Mouse (Mus musculus) bone marrow macrophage, adult 2 months (primary cell): ENCODE data around the gene Ctsd.

Source experiments
- CTCF ChIP-seq: IDR thresholded peaks from 2 replicates; pipeline ENCODE4 v1.5.1; 2012; ENCODE audit warnings: low read depth, mild to moderate bottlenecking, low read length, moderate library complexity
- POLR2A ChIP-seq: IDR thresholded peaks from 2 replicates; pipeline ENCODE4 v1.6.1; 2012; ENCODE audit warnings: mild to moderate bottlenecking, low read depth, low read length, borderline replicate concordance

DNA sequence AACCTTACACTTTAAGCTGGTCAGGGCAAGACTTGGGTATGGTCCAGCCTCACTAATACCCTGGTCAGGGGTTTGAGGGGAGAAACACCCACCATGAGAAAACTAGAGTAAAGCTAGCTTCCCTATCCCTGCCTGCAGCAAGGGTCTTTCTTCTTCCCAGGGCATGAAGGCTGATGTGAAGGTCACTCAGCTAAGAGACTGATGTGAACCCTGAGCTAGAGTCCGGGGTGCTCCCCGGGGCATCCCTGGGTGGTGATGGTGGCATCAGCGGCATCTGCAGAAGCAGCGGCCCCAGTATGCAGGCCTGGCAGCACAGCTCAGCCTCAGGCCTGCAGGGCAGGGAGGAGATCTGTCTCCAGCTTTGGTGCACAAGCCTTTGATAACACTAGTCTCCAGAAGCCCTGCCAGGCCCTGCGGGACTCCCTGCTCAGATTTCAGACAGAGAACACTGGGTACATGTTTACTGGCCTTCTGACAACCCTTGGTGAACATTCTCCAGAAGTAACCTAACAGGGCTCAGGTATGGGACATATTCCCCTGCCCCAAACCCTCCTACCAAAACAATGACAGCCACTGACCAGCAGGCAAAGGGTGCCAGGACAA lies 13.3 kb downstream of the Ctsd start:
- TF ChIP-seq CTCF (no peak), POLR2A (0 out of 2 replicates have a peak, but pooled peaks have one; percentile 22)
